Mouse (Mus musculus) kidney, embryonic 16.5 days (tissue): ENCODE data around the gene Gm42906. TPM values are rescaled to one million over a fixed set of nuclear protein-coding genes. Genes with fewer than 3 reads are reported as not detected.

ENCODE experiments used
- ATAC-seq: fragments of 200-750 bp; cut with Nextera tagmentation; 2 replicates; pipeline ENCODE4 v1.8.0; 2017; ENCODE audit warnings: moderate TSS enrichment; ENCODE audit not compliant: low FRiP score, low TSS enrichment
- H3K27ac ChIP-seq: fragments of 300-500 bp; sonication (generic); 2 replicates; pipeline ENCODE4 v1.5.1; 2014; ENCODE audit warnings: low read length
- H3K27me3 ChIP-seq: fragments of 300-500 bp; sonication (generic); 2 replicates; pipeline ENCODE4 v1.6.1; 2014; ENCODE audit warnings: low read length, control low read depth, mixed read lengths; ENCODE audit not compliant: insufficient read depth
- H3K36me3 ChIP-seq: fragments of 300-500 bp; sonication (generic); 2 replicates; pipeline ENCODE4 v1.6.1; 2014; ENCODE audit warnings: low read length, control low read depth, mixed read lengths; ENCODE audit not compliant: insufficient read depth
- H3K4me1 ChIP-seq: fragments of 300-500 bp; sonication (generic); 2 replicates; pipeline ENCODE4 v1.6.1; 2014; ENCODE audit warnings: low read length, control low read depth, mixed read lengths; ENCODE audit not compliant: insufficient read depth
- H3K4me2 ChIP-seq: fragments of 300-500 bp; sonication (generic); replicated peaks from 2 replicates; pipeline ENCODE4 v1.6.1; 2014; ENCODE audit warnings: low read depth, low read length
- H3K4me3 ChIP-seq: fragments of 300-500 bp; sonication (generic); 2 replicates; pipeline ENCODE4 v1.5.1; 2014; ENCODE audit warnings: mild to moderate bottlenecking, low read length
- H3K9ac ChIP-seq: fragments of 300-500 bp; sonication (generic); replicated peaks from 2 replicates; pipeline ENCODE4 v1.6.1; 2014; ENCODE audit warnings: low read length
- H3K9me3 ChIP-seq: fragments of 300-500 bp; sonication (generic); 2 replicates; pipeline ENCODE4 v1.6.1; 2016; ENCODE audit warnings: low read length, control low read depth
- WGBS: fragments of 180-500 bp; shearing (Covaris S2); extraction: QIAGEN DNeasy Blood & Tissue Kit; methylation state at CpG from one replicate; pipeline ENCODE4 v1.1.7; 2014; 5-methylcytosine and 5-hydroxymethylcytosine counted together
- polyA plus RNA-seq: library from polyadenylated mRNA; unstranded; fragments of >200 nt; fragmentation: Nextera tagmentation; extraction: Ambion mirVana; gene quantifications from 2 replicates; pipeline ENCODE4 v1.2.1, GENCODE M21; 2015

Gm42906 gene
- polyA plus RNA-seq, 1 experiment from 2014 or later, result not detected

- Histone ChIP-seq H3K9me3 (no peaks in the 10 kb centered on the region), H3K36me3 (no peaks in the 10 kb centered on the region), H3K9ac (no peak overlapping the region), H3K4me3 (no peak overlapping the region), H3K4me2 (no peak overlapping the region), H3K27ac (no peak overlapping the region), H3K4me1 (peaks cover 11% of the 10 kb centered on the region; the same call in 1 of the 2 replicates), H3K27me3 (no peaks in the 10 kb centered on the region)
- no peak for ATAC-seq
- WGBS, result 61% methylated on average over 2 of the region's 2 CpGs
Measured at GRCm38 (mm10) chr5:151024483-151024882, 403.5 kb downstream of the Gm42906 start.

GRCm38 (mm10) chr5:151023461-151023860, 404.5 kb downstream of the Gm42906 start:
- Histone ChIP-seq H3K4me1 (peaks cover 14% of the 10 kb centered on the region; the same call in 1 of the 2 replicates), H3K27ac (no peak overlapping the region), H3K9ac (no peak overlapping the region; the same call in 1 of the 2 replicates), H3K4me3 (no peak overlapping the region), H3K9me3 (no peaks in the 10 kb centered on the region), H3K27me3 (no peaks in the 10 kb centered on the region), H3K4me2 (peak overlapping the region; percentile 5), H3K36me3 (no peaks in the 10 kb centered on the region)
- WGBS, result 11% methylated on average over 8 of the region's 8 CpGs
- ATAC-seq, result no peak

- Histone ChIP-seq H3K4me1 (peaks cover 14% of the 10 kb centered on the region; the same call in 1 of the 2 replicates), H3K27ac (no peak overlapping the region), H3K36me3 (no peaks in the 10 kb centered on the region), H3K9me3 (no peaks in the 10 kb centered on the region), H3K9ac (no peak overlapping the region), H3K4me3 (no peak overlapping the region), H3K27me3 (no peaks in the 10 kb centered on the region), H3K4me2 (peak overlapping the region; percentile 5; the same call in 1 of the 2 replicates)
- ATAC-seq, result no peak
- 23% methylated on average over 1 of the region's 1 CpGs for WGBS
Measured at GRCm38 (mm10) chr5:151022939-151023338, 405.0 kb downstream of the Gm42906 start.

- H3K9me3 ChIP-seq, result no peaks in the 10 kb centered on the region
- H3K4me2 ChIP-seq, result no peak overlapping the region
- H3K27ac ChIP-seq, result no peak overlapping the region
- no peak for ATAC-seq
- H3K4me3 ChIP-seq, result no peak overlapping the region
- WGBS, result 77% methylated on average over 7 of the region's 7 CpGs
- no peaks in the 10 kb centered on the region for H3K36me3 ChIP-seq
- H3K9ac ChIP-seq, result no peak overlapping the region
- peaks cover 14% of the 10 kb centered on the region; the same call in 1 of the 2 replicates for H3K4me1 ChIP-seq
- no peaks in the 10 kb centered on the region for H3K27me3 ChIP-seq
Measured at GRCm38 (mm10) chr5:151022026-151022425, 405.9 kb downstream of the Gm42906 start.

GRCm38 (mm10) chr5:151020831-151021230, 407.1 kb downstream of the Gm42906 start:
- H3K4me1 ChIP-seq, result peaks cover 14% of the 10 kb centered on the region; the same call in 1 of the 2 replicates
- no peaks in the 10 kb centered on the region for H3K27me3 ChIP-seq
- no peaks in the 10 kb centered on the region for H3K36me3 ChIP-seq
- 72% methylated on average over 14 of the region's 14 CpGs for WGBS
- no peaks in the 10 kb centered on the region for H3K9me3 ChIP-seq
- no peak overlapping the region for H3K9ac ChIP-seq
- no peak overlapping the region for H3K4me2 ChIP-seq
- no peak overlapping the region for H3K4me3 ChIP-seq
- no peak overlapping the region for H3K27ac ChIP-seq
- ATAC-seq, result no peak

- no peak overlapping the region for H3K4me2 ChIP-seq
- no peaks in the 10 kb centered on the region for H3K36me3 ChIP-seq
- peaks cover 14% of the 10 kb centered on the region; the same call in 1 of the 2 replicates for H3K4me1 ChIP-seq
- H3K27me3 ChIP-seq, result no peaks in the 10 kb centered on the region
- no peak overlapping the region for H3K4me3 ChIP-seq
- WGBS, result 72% methylated on average over 13 of the region's 13 CpGs
- H3K27ac ChIP-seq, result no peak overlapping the region
- no peak for ATAC-seq
- H3K9ac ChIP-seq, result 0 out of 2 replicates have a peak overlapping the region, but pooled peaks have one; percentile 2
- peaks cover under 1% of the 10 kb centered on the region; the same call in 1 of the 2 replicates for H3K9me3 ChIP-seq
Measured at GRCm38 (mm10) chr5:151020031-151020820, 407.7 kb downstream of the Gm42906 start.

- Histone ChIP-seq H3K4me1 (peaks cover 14% of the 10 kb centered on the region; the same call in 1 of the 2 replicates), H3K4me2 (no peak overlapping the region), H3K4me3 (no peak overlapping the region), H3K9me3 (peaks cover 9% of the 10 kb centered on the region; the same call in 1 of the 2 replicates), H3K36me3 (no peaks in the 10 kb centered on the region), H3K27ac (no peak overlapping the region), H3K9ac (no peak overlapping the region), H3K27me3 (no peaks in the 10 kb centered on the region)
- WGBS, result 54% methylated on average over 5 of the region's 5 CpGs
- ATAC-seq, result no peak
Measured at GRCm38 (mm10) chr5:151018959-151019358, 409.0 kb downstream of the Gm42906 start.

- ATAC-seq, result no peak
- Histone ChIP-seq H3K4me1 (peaks cover 11% of the 10 kb centered on the region; the same call in 1 of the 2 replicates), H3K4me3 (no peak overlapping the region), H3K9ac (no peak overlapping the region), H3K9me3 (peaks cover 9% of the 10 kb centered on the region; the same call in 1 of the 2 replicates), H3K27ac (no peak overlapping the region), H3K27me3 (no peaks in the 10 kb centered on the region), H3K36me3 (no peaks in the 10 kb centered on the region), H3K4me2 (no peak overlapping the region)
- 74% methylated on average over 5 of the region's 5 CpGs for WGBS
Measured at GRCm38 (mm10) chr5:151018450-151018849, 409.5 kb downstream of the Gm42906 start.
